Mouse (Mus musculus) spleen, adult 18-20 months (tissue): ENCODE measurements around the gene Gm3020.
"Not testable (repeated sequence)": the region's sequence is repeated elsewhere in the genome, so short reads cannot be mapped to it uniquely, and the experiment has no call there.

Experiments used
- DNase-seq, 2 experiments: peaks; one replicate each; pipeline ENCODE4 v3.0.0; 2022; ENCODE audit warnings: mixed read lengths in 2 of 2

Gene Gm3020

DNA sequence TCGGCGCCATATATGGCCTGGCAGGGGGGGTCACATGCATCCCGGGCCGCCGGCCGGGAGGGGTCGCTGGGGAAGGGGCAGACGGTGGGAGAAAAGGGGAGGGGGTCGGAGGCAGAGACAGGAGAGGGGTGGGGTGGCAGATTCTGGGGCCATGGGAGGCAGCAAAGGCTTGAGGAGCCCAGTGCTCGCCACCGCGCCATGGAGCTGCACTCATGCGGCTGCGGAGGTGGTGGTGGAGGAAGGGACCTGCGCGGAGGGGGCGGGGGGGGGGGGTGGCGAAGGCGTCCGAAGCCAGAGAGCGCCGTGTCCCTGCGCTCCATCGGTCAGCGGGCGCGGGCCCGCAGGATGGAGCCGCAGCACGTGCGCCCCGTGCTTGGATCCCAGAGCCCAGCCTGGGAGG is at the start of gene Gm3020:
Gene Gm3020 (plus strand): TSS at position 301 of the 400 bp plus-strand sequence.
- not testable (repeated sequence) for DNase-seq

GRCm38 (mm10) chr14:3634212-3634611 is 17.6 kb upstream of the Gm3020 start, which contains the start of gene Gm3012:
Gene Gm3012, plus strand, starts transcription at chr14:3634512.
- not testable (repeated sequence) for DNase-seq

GRCm38 (mm10) chr14:3688483-3688882 is 36.7 kb downstream of the Gm3020 start, which contains the start of gene Gm3043:
Gene Gm3043, plus strand, starts transcription at chr14:3688783.
- not testable (repeated sequence) for DNase-seq
